Mouse (Mus musculus) olfactory bulb, adult 2 months (tissue): Measurements from ENCODE around the gene Prpf6.

Experiments
- CTCF ChIP-seq: fragments of 200-500 bp; IDR thresholded peaks from 2 replicates; pipeline ENCODE4 v1.5.1; 2012; ENCODE audit warnings: low read depth, mild to moderate bottlenecking, low read length, moderate library complexity; ENCODE audit not compliant: insufficient read depth
- POLR2A ChIP-seq: fragments of 200-500 bp; IDR thresholded peaks from 2 replicates; pipeline ENCODE4 v1.6.1; 2012; ENCODE audit warnings: mild to moderate bottlenecking, low read depth, low read length, moderate library complexity; ENCODE audit not compliant: insufficient read depth

DNA sequence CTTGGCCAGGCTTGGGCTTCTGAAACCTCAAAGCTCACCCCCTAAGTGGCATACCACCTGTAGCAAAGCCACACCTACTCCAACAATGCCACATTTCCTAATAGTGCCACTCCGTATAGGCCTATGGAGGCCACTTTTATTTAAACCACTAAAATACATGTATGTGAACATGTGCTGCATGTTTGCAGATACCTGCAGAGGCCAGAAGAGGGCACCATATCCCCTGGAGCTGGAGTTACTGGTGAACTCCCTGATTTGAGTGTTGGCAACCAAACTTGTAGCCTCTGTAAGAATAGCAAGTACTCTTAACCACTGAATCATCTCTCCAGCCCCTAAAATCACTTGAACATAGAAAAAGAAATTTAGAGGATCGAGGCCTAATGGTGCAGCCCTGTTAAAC, 52.7 kb downstream of the Prpf6 start:
- TF ChIP-seq POLR2A (no peak), CTCF (no peak)
